In genomic region chr3:138483240-138483639, GRCm38 (mm10) we compare ENCODE assay signal across 15 mouse cellular contexts.
"Had no signal": no experiment of that assay in that cellular context is flagged by ENCODE, and none has a peak within 500 bp of the region (broad histone marks: within the 10 kb centered on the region; RNA-seq: fewer than 3 reads in every experiment).

No protein-coding gene starts in this region.

- H3K4me3 ChIP-seq: neural tube, embryonic 12.5 days; neural tube, embryonic 13.5 days; neural tube, embryonic 15.5 days; stomach, embryonic 15.5 days had no signal

- DNase-seq: retina, postnatal 1 day; right cerebral cortex, adult 18-20 months; right cerebral cortex, postnatal 14 days; right cerebral cortex, postnatal 25 days; right cerebral cortex, postnatal 4 days; spleen, adult 18-20 months; thymus, adult 18-20 months; thymus, adult 2 months; thymus, postnatal 14 days; thymus, postnatal 25 days; thymus, postnatal 4 days had no signal

- H3K27ac ChIP-seq: neural tube, embryonic 12.5 days; neural tube, embryonic 13.5 days; neural tube, embryonic 15.5 days; stomach, embryonic 15.5 days had no signal

- H3K9me3 ChIP-seq: neural tube, embryonic 12.5 days; neural tube, embryonic 13.5 days; neural tube, embryonic 15.5 days; stomach, embryonic 15.5 days had no signal

- H3K9ac ChIP-seq: neural tube, embryonic 12.5 days; neural tube, embryonic 13.5 days; neural tube, embryonic 15.5 days; stomach, embryonic 15.5 days had no signal

- H3K4me2 ChIP-seq: neural tube, embryonic 12.5 days; neural tube, embryonic 13.5 days; neural tube, embryonic 15.5 days; stomach, embryonic 15.5 days had no signal

- H3K27me3 ChIP-seq: neural tube, embryonic 12.5 days; neural tube, embryonic 13.5 days; neural tube, embryonic 15.5 days; stomach, embryonic 15.5 days had no signal
